Mouse (Mus musculus): ENCODE measurements at regions not wholly inside any gene's neighbourhood (a gene's known extent, or its start where the extent isn't known, plus 50 kb on each side); places are given as distances from the start of the nearest gene placed in this dataset.
A peak's percentile ranks its signal among the peaks of the same experiment; 100 is the strongest.

GRCm38 (mm10) chr11:34973467-34973921 is 140.1 kb upstream of the Spdl1 start:
- no peaks in the 10 kb centered on the region for H3K36me3 ChIP-seq (ENCODE audit: poor library complexity, severe bottlenecking)
- WGBS: 58% methylated on average over 1 of the region's 1 CpGs
- H3K4me3 ChIP-seq: no peak overlapping the region
- no peaks in the 10 kb centered on the region for H3K27me3 ChIP-seq
- no peaks in the 10 kb centered on the region for H3K9me3 ChIP-seq (replicated peaks)
- no peak overlapping the region for H3K4me2 ChIP-seq
- no peak for ATAC-seq
- no peak overlapping the region for H3K9ac ChIP-seq
- H3K4me1 ChIP-seq: 0 out of 2 replicates have a peak, but pooled peaks cover 3% of the 10 kb centered on the region
- no peak overlapping the region for H3K27ac ChIP-seq

- no peaks in the 10 kb centered on the region for H3K9me3 ChIP-seq (replicated peaks)
- H3K9ac ChIP-seq: no peak overlapping the region
- H3K4me3 ChIP-seq: no peak overlapping the region
- H3K27me3 ChIP-seq: no peaks in the 10 kb centered on the region
- H3K36me3 ChIP-seq (ENCODE audit: poor library complexity, severe bottlenecking): no peaks in the 10 kb centered on the region
- H3K4me2 ChIP-seq: no peak overlapping the region
- H3K4me1 ChIP-seq: 0 out of 2 replicates have a peak, but pooled peaks cover 3% of the 10 kb centered on the region
- WGBS: 84% methylated on average over 5 of the region's 5 CpGs
- no peak for ATAC-seq
- H3K27ac ChIP-seq: no peak overlapping the region
Measured at GRCm38 (mm10) chr11:34973012-34973411, 139.6 kb upstream of the Spdl1 start.

GRCm38 (mm10) chr11:34959291-34959690 is 125.8 kb upstream of the Spdl1 start:
- no peak overlapping the region for H3K4me3 ChIP-seq
- 67% methylated on average over 7 of the region's 7 CpGs for WGBS
- ATAC-seq: 0 out of 2 replicates have a peak, but pooled peaks have one; percentile 38
- H3K4me1 ChIP-seq: no peaks in the 10 kb centered on the region
- no peak overlapping the region for H3K9ac ChIP-seq
- no peaks in the 10 kb centered on the region for H3K36me3 ChIP-seq (ENCODE audit: poor library complexity, severe bottlenecking)
- H3K27ac ChIP-seq: no peak overlapping the region
- no peaks in the 10 kb centered on the region for H3K9me3 ChIP-seq (replicated peaks)
- H3K4me2 ChIP-seq: no peak overlapping the region
- H3K27me3 ChIP-seq: no peaks in the 10 kb centered on the region

- Histone ChIP-seq H3K4me2 (no peak overlapping the region), H3K27me3 (no peaks in the 10 kb centered on the region), H3K4me3 (no peak overlapping the region), H3K27ac (no peak overlapping the region), H3K9ac (no peak overlapping the region), H3K4me1 (peaks cover 18% of the 10 kb centered on the region), H3K9me3 (replicated peaks) (no peaks in the 10 kb centered on the region), H3K36me3 (ENCODE audit: poor library complexity, severe bottlenecking) (no peaks in the 10 kb centered on the region)
- ATAC-seq: peak; percentile 88
- WGBS: 30% methylated on average over 4 of the region's 4 CpGs
Measured at GRCm38 (mm10) chr11:34941486-34942456, 108.3 kb upstream of the Spdl1 start.

- no peaks in the 10 kb centered on the region for H3K27me3 ChIP-seq
- peaks cover 18% of the 10 kb centered on the region for H3K4me1 ChIP-seq
- H3K27ac ChIP-seq: no peak overlapping the region
- H3K9me3 ChIP-seq (replicated peaks): no peaks in the 10 kb centered on the region
- ATAC-seq: no peak
- no peak overlapping the region for H3K4me3 ChIP-seq
- no peak overlapping the region for H3K9ac ChIP-seq
- H3K4me2 ChIP-seq: no peak overlapping the region
- WGBS: 84% methylated on average over 8 of the region's 8 CpGs
- no peaks in the 10 kb centered on the region for H3K36me3 ChIP-seq (ENCODE audit: poor library complexity, severe bottlenecking)
Measured at GRCm38 (mm10) chr11:34940151-34940550, 106.7 kb upstream of the Spdl1 start.

GRCm38 (mm10) chr11:34939002-34939401 is 105.6 kb upstream of the Spdl1 start:
- no peak overlapping the region for H3K27ac ChIP-seq
- no peak overlapping the region for H3K9ac ChIP-seq
- no peak overlapping the region for H3K4me2 ChIP-seq
- no peaks in the 10 kb centered on the region for H3K9me3 ChIP-seq (replicated peaks)
- no peak for ATAC-seq
- no peaks in the 10 kb centered on the region for H3K36me3 ChIP-seq (ENCODE audit: poor library complexity, severe bottlenecking)
- WGBS: 80% methylated on average over 4 of the region's 4 CpGs
- H3K27me3 ChIP-seq: no peaks in the 10 kb centered on the region
- H3K4me1 ChIP-seq: peaks cover 18% of the 10 kb centered on the region
- H3K4me3 ChIP-seq: no peak overlapping the region

- no peaks in the 10 kb centered on the region for H3K4me1 ChIP-seq
- no peaks in the 10 kb centered on the region for H3K9me3 ChIP-seq (replicated peaks)
- no peaks in the 10 kb centered on the region for H3K27me3 ChIP-seq
- H3K27ac ChIP-seq: no peak overlapping the region
- no peaks in the 10 kb centered on the region for H3K36me3 ChIP-seq (ENCODE audit: poor library complexity, severe bottlenecking)
- no peak for ATAC-seq
- H3K4me2 ChIP-seq: no peak overlapping the region
- no peak overlapping the region for H3K4me3 ChIP-seq
- no peak overlapping the region for H3K9ac ChIP-seq
Measured at GRCm38 (mm10) chr11:34932191-34932590, 98.8 kb upstream of the Spdl1 start.

GRCm38 (mm10) chr11:34917175-34917574 is 83.7 kb upstream of the Spdl1 start:
- ATAC-seq: no peak
- H3K27ac ChIP-seq: no peak overlapping the region
- no peak overlapping the region for H3K9ac ChIP-seq
- H3K4me3 ChIP-seq: no peak overlapping the region
- WGBS: 68% methylated on average over 1 of the region's 1 CpGs
- H3K9me3 ChIP-seq (replicated peaks): no peaks in the 10 kb centered on the region
- H3K4me2 ChIP-seq: no peak overlapping the region
- no peaks in the 10 kb centered on the region for H3K36me3 ChIP-seq (ENCODE audit: poor library complexity, severe bottlenecking)
- H3K4me1 ChIP-seq: no peaks in the 10 kb centered on the region
- no peaks in the 10 kb centered on the region for H3K27me3 ChIP-seq

- ATAC-seq: no peak
- no peaks in the 10 kb centered on the region for H3K4me1 ChIP-seq
- WGBS: 75% methylated on average over 5 of the region's 5 CpGs
- H3K9ac ChIP-seq: no peak overlapping the region
- H3K9me3 ChIP-seq (replicated peaks): no peaks in the 10 kb centered on the region
- no peak overlapping the region for H3K4me2 ChIP-seq
- no peaks in the 10 kb centered on the region for H3K27me3 ChIP-seq
- no peaks in the 10 kb centered on the region for H3K36me3 ChIP-seq (ENCODE audit: poor library complexity, severe bottlenecking)
- H3K27ac ChIP-seq: no peak overlapping the region
- H3K4me3 ChIP-seq: no peak overlapping the region
Measured at GRCm38 (mm10) chr11:34909841-34910240, 76.4 kb upstream of the Spdl1 start.

GRCm38 (mm10) chr11:34904271-34904670 is 70.8 kb upstream of the Spdl1 start:
- WGBS: 81% methylated on average over 4 of the region's 4 CpGs
- H3K36me3 ChIP-seq (ENCODE audit: poor library complexity, severe bottlenecking): no peaks in the 10 kb centered on the region

GRCm38 (mm10) chr11:34899400-34899799 is 66.0 kb upstream of the Spdl1 start:
- no peak for ATAC-seq
- 73% methylated on average over 3 of the region's 3 CpGs for WGBS

More at GRCm38 (mm10) chr11:34904271-34904670, 70.8 kb upstream of the Spdl1 start:
- Histone ChIP-seq H3K9ac (no peak overlapping the region), H3K4me2 (no peak overlapping the region), H3K4me1 (no peaks in the 10 kb centered on the region), H3K27me3 (no peaks in the 10 kb centered on the region), H3K27ac (no peak overlapping the region), H3K4me3 (no peak overlapping the region), H3K9me3 (replicated peaks) (no peaks in the 10 kb centered on the region)
- no peak for ATAC-seq

GRCm38 (mm10) chr11:34895624-34896023 is 62.2 kb upstream of the Spdl1 start:
- no peak overlapping the region for H3K27ac ChIP-seq
- H3K9ac ChIP-seq: no peak overlapping the region
- no peaks in the 10 kb centered on the region for H3K36me3 ChIP-seq (ENCODE audit: poor library complexity, severe bottlenecking)
- WGBS: 86% methylated on average over 7 of the region's 7 CpGs
- no peak for ATAC-seq
- no peaks in the 10 kb centered on the region for H3K4me1 ChIP-seq
- no peaks in the 10 kb centered on the region for H3K27me3 ChIP-seq
- no peak overlapping the region for H3K4me3 ChIP-seq
- no peaks in the 10 kb centered on the region for H3K9me3 ChIP-seq (replicated peaks)
- no peak overlapping the region for H3K4me2 ChIP-seq

More at GRCm38 (mm10) chr11:34899400-34899799, 66.0 kb upstream of the Spdl1 start:
- Histone ChIP-seq H3K36me3 (ENCODE audit: poor library complexity, severe bottlenecking) (no peaks in the 10 kb centered on the region), H3K4me3 (no peak overlapping the region), H3K27me3 (no peaks in the 10 kb centered on the region), H3K27ac (no peak overlapping the region), H3K9ac (no peak overlapping the region), H3K4me1 (no peaks in the 10 kb centered on the region), H3K9me3 (replicated peaks) (no peaks in the 10 kb centered on the region), H3K4me2 (no peak overlapping the region)
